Mouse (Mus musculus): Measurements from ENCODE around the gene Tek.
A peak's percentile ranks its signal among the peaks of the same experiment; 100 is the strongest.

Tek gene

DNA sequence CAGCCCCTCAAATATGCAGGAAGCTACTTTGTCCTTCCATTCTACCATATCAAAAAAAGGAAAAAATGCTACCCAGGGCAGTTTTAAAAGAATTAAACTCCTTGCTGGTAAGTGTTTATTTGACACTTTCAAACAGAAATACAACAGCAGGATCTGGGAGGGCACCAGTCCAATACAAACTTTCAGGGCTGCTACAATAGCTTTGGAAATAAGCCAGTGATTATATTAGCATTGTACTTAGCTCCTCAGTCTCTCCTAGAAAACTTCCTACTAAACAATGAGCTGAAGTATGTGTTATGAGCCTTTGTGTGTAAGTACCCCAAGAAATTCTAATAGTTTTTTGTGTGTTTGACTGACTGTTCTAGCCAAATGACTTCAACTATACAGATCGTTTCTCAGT, 87.8 kb downstream of the Tek start:
- peak; percentile 58 for DNase-seq

GRCm38 (mm10) chr4:94827429-94827828, 88.3 kb downstream of the Tek start:
- peak; percentile 19 for DNase-seq

DNA sequence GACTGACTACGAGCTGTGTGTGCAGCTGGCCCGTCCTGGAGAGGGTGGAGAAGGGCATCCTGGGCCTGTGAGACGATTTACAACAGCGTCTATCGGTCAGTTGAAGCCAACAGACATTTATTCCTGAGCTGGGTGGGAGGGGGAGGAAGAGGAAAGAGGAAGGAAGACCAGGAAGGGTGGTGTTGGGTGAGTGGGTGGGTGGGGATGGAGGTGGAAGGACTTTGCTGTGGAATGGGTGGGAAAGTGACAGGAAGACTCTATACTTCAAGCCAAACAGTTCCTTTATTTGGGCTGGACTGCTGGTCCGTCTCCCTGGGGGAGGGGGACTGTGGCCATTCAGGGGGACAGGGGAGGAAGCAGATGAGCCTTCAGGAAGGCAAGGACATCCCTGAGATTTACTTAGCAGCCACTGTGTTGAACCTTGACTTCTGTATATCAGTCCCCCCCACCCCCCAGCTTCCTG, 90.9 kb downstream of the Tek start:
- peak; percentile 70 for DNase-seq

- DNase-seq = peak; percentile 15
Measured at GRCm38 (mm10) chr4:94837061-94837460, 98.0 kb downstream of the Tek start.

DNA sequence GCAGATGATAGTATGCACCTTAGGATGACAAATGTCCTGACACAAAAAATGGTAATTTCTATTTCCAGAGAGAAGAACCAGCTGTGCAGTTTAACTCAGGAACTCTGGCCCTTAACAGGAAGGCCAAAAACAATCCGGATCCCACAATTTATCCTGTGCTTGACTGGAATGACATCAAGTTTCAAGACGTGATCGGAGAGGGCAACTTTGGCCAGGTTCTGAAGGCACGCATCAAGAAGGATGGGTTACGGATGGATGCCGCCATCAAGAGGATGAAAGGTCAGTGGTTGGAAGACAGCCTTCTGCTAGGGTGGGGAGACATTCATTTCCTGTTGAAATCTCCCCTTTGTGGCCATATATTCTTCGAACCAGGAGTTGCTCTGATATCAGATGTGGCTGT, 114.2 kb downstream of the Tek start:
- no peak for DNase-seq

GRCm38 (mm10) chr4:94854270-94854669, 115.2 kb downstream of the Tek start:
- DNase-seq = peak; percentile 10

GRCm38 (mm10) chr4:94855201-94855600, 116.1 kb downstream of the Tek start:
- no peak for DNase-seq

DNA sequence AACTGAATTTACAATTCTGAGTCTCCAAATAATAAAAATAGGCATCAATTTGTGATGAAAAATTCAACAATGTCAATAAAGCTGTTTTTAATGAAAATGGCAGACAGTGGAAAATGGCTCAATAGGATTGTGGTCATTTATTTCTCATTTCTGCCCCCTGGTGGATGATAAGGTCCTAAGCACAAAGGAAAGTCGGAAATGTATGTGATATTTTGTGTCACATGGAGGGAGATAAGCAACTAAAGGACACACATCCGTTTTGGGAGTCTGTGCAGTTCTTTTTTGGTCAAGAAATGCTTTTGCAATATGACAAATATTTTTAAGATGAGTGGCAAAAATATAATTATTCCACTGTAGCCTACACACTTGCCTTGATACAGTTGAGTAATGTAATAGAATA, 161.7 kb downstream of the Tek start:
- DNase-seq = peak; percentile 45

GRCm38 (mm10) chr4:94901780-94902179, 162.7 kb downstream of the Tek start:
- no peak for DNase-seq
